Mouse (Mus musculus): ENCODE measurements around the gene Wdr76. TPM values are rescaled to one million over a fixed set of nuclear protein-coding genes. Genes with fewer than 3 reads are reported as not detected.
"Not testable (repeated sequence)": the region's sequence is repeated elsewhere in the genome, so short reads cannot be mapped to it uniquely, and the experiment has no call there.

The Wdr76 gene
- polyA plus RNA-seq, 1 experiment from 2014 or later = 14.6 TPM

- H3K27me3 ChIP-seq (ENCODE audit: control insufficient read depth, insufficient read depth, low read length) = no peaks in the 10 kb centered on the region
- no peak overlapping the region for H3K27ac ChIP-seq (ENCODE audit: low read depth, low read length)
- no peaks in the 10 kb centered on the region for H3K9me3 ChIP-seq (ENCODE audit: control insufficient read depth, low read length)
- H3K36me3 ChIP-seq (ENCODE audit: control insufficient read depth, insufficient read depth, low read length) = no peaks in the 10 kb centered on the region
- ATAC-seq (ENCODE audit: low FRiP score) (no peak), DNase-seq (ENCODE audit: low spot score, missing footprints) (peak; percentile 78)
- no peak overlapping the region for H3K4me2 ChIP-seq
- WGBS = 63% methylated on average over 3 of the region's 3 CpGs
- no peaks in the 10 kb centered on the region for H3K4me1 ChIP-seq (ENCODE audit: control insufficient read depth, insufficient read depth, low read length)
- H3K9ac ChIP-seq (ENCODE audit: low read length) = no peak overlapping the region
- no peak overlapping the region for H3K4me3 ChIP-seq (ENCODE audit: low read depth, low read length)
Observed at GRCm38 (mm10) chr2:121480498-121480897, 26.0 kb upstream of the Wdr76 start.

GRCm38 (mm10) chr2:121480916-121481315, 25.6 kb upstream of the Wdr76 start:
- H3K4me3 ChIP-seq (ENCODE audit: low read depth, low read length); H3K36me3 ChIP-seq (ENCODE audit: control insufficient read depth, insufficient read depth, low read length); H3K9ac ChIP-seq (ENCODE audit: low read length); H3K4me1 ChIP-seq (ENCODE audit: control insufficient read depth, insufficient read depth, low read length); ATAC-seq (ENCODE audit: low FRiP score); H3K9me3 ChIP-seq (ENCODE audit: control insufficient read depth, low read length); H3K4me2 ChIP-seq; H3K27me3 ChIP-seq (ENCODE audit: control insufficient read depth, insufficient read depth, low read length); H3K27ac ChIP-seq (ENCODE audit: low read depth, low read length): not testable (repeated sequence)
- 88% methylated on average over 13 of the region's 13 CpGs for WGBS
- peak; percentile 31 for DNase-seq (ENCODE audit: low spot score, missing footprints)

GRCm38 (mm10) chr2:121483576-121483975, 22.9 kb upstream of the Wdr76 start:
- 54% methylated on average over 8 of the region's 8 CpGs for WGBS
- no peaks in the 10 kb centered on the region for H3K27me3 ChIP-seq (ENCODE audit: control insufficient read depth, insufficient read depth, low read length)
- no peak overlapping the region for H3K4me3 ChIP-seq (ENCODE audit: low read depth, low read length)
- H3K9ac ChIP-seq (ENCODE audit: low read length) = no peak overlapping the region
- no peak overlapping the region for H3K4me2 ChIP-seq
- no peak for ATAC-seq (ENCODE audit: low FRiP score)
- no peaks in the 10 kb centered on the region for H3K9me3 ChIP-seq (ENCODE audit: control insufficient read depth, low read length)
- H3K36me3 ChIP-seq (ENCODE audit: control insufficient read depth, insufficient read depth, low read length) = no peaks in the 10 kb centered on the region
- H3K4me1 ChIP-seq (ENCODE audit: control insufficient read depth, insufficient read depth, low read length) = no peaks in the 10 kb centered on the region
- peak; percentile 44 for DNase-seq (ENCODE audit: low spot score, missing footprints)
- no peak overlapping the region for H3K27ac ChIP-seq (ENCODE audit: low read depth, low read length)

- WGBS = 71% methylated on average over 1 of the region's 2 CpGs
- DNase-seq (ENCODE audit: low spot score, missing footprints); ATAC-seq (ENCODE audit: low FRiP score); H3K9ac ChIP-seq (ENCODE audit: low read length); H3K9me3 ChIP-seq (ENCODE audit: control insufficient read depth, low read length); H3K4me3 ChIP-seq (ENCODE audit: low read depth, low read length); H3K27me3 ChIP-seq (ENCODE audit: control insufficient read depth, insufficient read depth, low read length); H3K4me2 ChIP-seq; H3K27ac ChIP-seq (ENCODE audit: low read depth, low read length); H3K36me3 ChIP-seq (ENCODE audit: control insufficient read depth, insufficient read depth, low read length); H3K4me1 ChIP-seq (ENCODE audit: control insufficient read depth, insufficient read depth, low read length): not testable (repeated sequence)
Observed at GRCm38 (mm10) chr2:121484403-121484802, 22.1 kb upstream of the Wdr76 start.

GRCm38 (mm10) chr2:121501550-121501949, 5.0 kb upstream of the Wdr76 start:
- not testable (repeated sequence) for ATAC-seq (ENCODE audit: low FRiP score); H3K4me2 ChIP-seq; H3K27ac ChIP-seq (ENCODE audit: low read depth, low read length); H3K27me3 ChIP-seq (ENCODE audit: control insufficient read depth, insufficient read depth, low read length); H3K9me3 ChIP-seq (ENCODE audit: control insufficient read depth, low read length); DNase-seq (ENCODE audit: low spot score, missing footprints); H3K4me3 ChIP-seq (ENCODE audit: low read depth, low read length); H3K4me1 ChIP-seq (ENCODE audit: control insufficient read depth, insufficient read depth, low read length); H3K9ac ChIP-seq (ENCODE audit: low read length); H3K36me3 ChIP-seq (ENCODE audit: control insufficient read depth, insufficient read depth, low read length)
- WGBS = 100% methylated on average over 1 of the region's 6 CpGs

GRCm38 (mm10) chr2:121507173-121507950, 839 bp downstream of the Wdr76 start:
- DNase-seq (ENCODE audit: low spot score, missing footprints) = peak; percentile 84
- WGBS = 15% methylated on average over 12 of the region's 12 CpGs
- Histone ChIP-seq H3K4me3 (ENCODE audit: low read depth, low read length) (peak overlapping the region; percentile 52), H3K4me1 (ENCODE audit: control insufficient read depth, insufficient read depth, low read length) (peaks cover 8% of the 10 kb centered on the region), H3K27ac (ENCODE audit: low read depth, low read length) (no peak overlapping the region), H3K9me3 (ENCODE audit: control insufficient read depth, low read length) (no peaks in the 10 kb centered on the region), H3K4me2 (peak overlapping the region; percentile 69), H3K27me3 (ENCODE audit: control insufficient read depth, insufficient read depth, low read length) (no peaks in the 10 kb centered on the region), H3K9ac (ENCODE audit: low read length) (peak overlapping the region; percentile 65), H3K36me3 (ENCODE audit: control insufficient read depth, insufficient read depth, low read length) (peaks cover 5% of the 10 kb centered on the region; the same call in 1 of the 2 replicates)
- ATAC-seq (ENCODE audit: low FRiP score) = no peak

- H3K27me3 ChIP-seq (ENCODE audit: control insufficient read depth, insufficient read depth, low read length) = no peaks in the 10 kb centered on the region
- ATAC-seq (ENCODE audit: low FRiP score) (no peak), DNase-seq (ENCODE audit: low spot score, missing footprints) (peak; percentile 83)
- peaks cover 5% of the 10 kb centered on the region; the same call in 1 of the 2 replicates for H3K36me3 ChIP-seq (ENCODE audit: control insufficient read depth, insufficient read depth, low read length)
- H3K9me3 ChIP-seq (ENCODE audit: control insufficient read depth, low read length) = no peaks in the 10 kb centered on the region
- 91% methylated on average over 2 of the region's 2 CpGs for WGBS
- H3K4me3 ChIP-seq (ENCODE audit: low read depth, low read length) = peak overlapping the region; percentile 52
- H3K4me2 ChIP-seq = peak overlapping the region; percentile 69
- H3K27ac ChIP-seq (ENCODE audit: low read depth, low read length) = no peak overlapping the region
- H3K4me1 ChIP-seq (ENCODE audit: control insufficient read depth, insufficient read depth, low read length) = peaks cover 8% of the 10 kb centered on the region
- H3K9ac ChIP-seq (ENCODE audit: low read length) = peak overlapping the region; percentile 65
Observed at GRCm38 (mm10) chr2:121507951-121508330, 1.4 kb downstream of the Wdr76 start.

GRCm38 (mm10) chr2:121509584-121509983, 3.1 kb downstream of the Wdr76 start:
- 20% methylated on average over 16 of the region's 16 CpGs for WGBS
- Histone ChIP-seq H3K9ac (ENCODE audit: low read length) (peak overlapping the region; percentile 2; the same call in 1 of the 2 replicates), H3K4me1 (ENCODE audit: control insufficient read depth, insufficient read depth, low read length) (peaks cover 8% of the 10 kb centered on the region), H3K4me3 (ENCODE audit: low read depth, low read length) (peak overlapping the region; percentile 11; the same call in 1 of the 2 replicates), H3K27me3 (ENCODE audit: control insufficient read depth, insufficient read depth, low read length) (no peaks in the 10 kb centered on the region), H3K4me2 (peak overlapping the region; percentile 23), H3K36me3 (ENCODE audit: control insufficient read depth, insufficient read depth, low read length) (peaks cover 5% of the 10 kb centered on the region), H3K27ac (ENCODE audit: low read depth, low read length) (no peak overlapping the region), H3K9me3 (ENCODE audit: control insufficient read depth, low read length) (no peaks in the 10 kb centered on the region)
- ATAC-seq (ENCODE audit: low FRiP score) (peak; percentile 71), DNase-seq (ENCODE audit: low spot score, missing footprints) (peak; percentile 88)

GRCm38 (mm10) chr2:121511401-121511800, 4.9 kb downstream of the Wdr76 start:
- Histone ChIP-seq H3K27me3 (ENCODE audit: control insufficient read depth, insufficient read depth, low read length) (no peaks in the 10 kb centered on the region), H3K4me1 (ENCODE audit: control insufficient read depth, insufficient read depth, low read length) (peaks cover 8% of the 10 kb centered on the region), H3K9me3 (ENCODE audit: control insufficient read depth, low read length) (no peaks in the 10 kb centered on the region), H3K27ac (ENCODE audit: low read depth, low read length) (no peak overlapping the region), H3K4me3 (ENCODE audit: low read depth, low read length) (no peak overlapping the region), H3K9ac (ENCODE audit: low read length) (no peak overlapping the region), H3K4me2 (no peak overlapping the region), H3K36me3 (ENCODE audit: control insufficient read depth, insufficient read depth, low read length) (peaks cover 5% of the 10 kb centered on the region)
- DNase-seq (ENCODE audit: low spot score, missing footprints) (no peak), ATAC-seq (ENCODE audit: low FRiP score) (no peak)
- WGBS = 94% methylated on average over 8 of the region's 8 CpGs
